Mouse (Mus musculus) liver, adult 2 months (tissue): Measurements from ENCODE around the gene Slc25a22.

Source experiments
- CTCF ChIP-seq: fragments of 200-500 bp; IDR thresholded peaks from 2 replicates; pipeline ENCODE4 v1.5.1; 2011; ENCODE audit warnings: low read depth, low read length, control low read depth
- POLR2A ChIP-seq: fragments of 200-500 bp; IDR thresholded peaks from 2 replicates; pipeline ENCODE4 v1.6.1; 2011; ENCODE audit warnings: low read length, control low read depth; ENCODE audit not compliant: insufficient read depth; ENCODE audit errors: extremely low read depth

DNA sequence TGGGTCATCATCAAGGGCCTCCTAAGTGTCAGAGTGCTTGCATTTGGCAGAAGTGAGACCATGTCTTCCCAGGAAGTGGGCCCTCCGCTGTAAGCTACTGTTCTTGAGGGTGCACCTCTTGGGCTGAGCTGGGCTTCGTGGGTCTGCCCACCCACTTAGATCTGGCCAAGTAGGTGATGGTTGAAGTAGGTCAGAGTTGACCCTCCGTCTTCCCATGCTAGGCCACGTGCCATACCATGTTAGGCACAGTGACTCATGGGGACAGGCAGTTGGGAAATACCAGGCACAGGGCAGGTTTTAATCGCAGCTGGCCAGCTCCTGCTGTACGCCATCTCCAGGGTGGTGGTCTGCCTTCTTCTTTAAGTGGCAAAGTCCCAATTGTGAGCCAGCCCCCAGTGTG lies 19.0 kb upstream of the Slc25a22 start:
- TF ChIP-seq CTCF (no peak), POLR2A (no peak)
